Mouse (Mus musculus): Measurements from ENCODE around the gene Slc47a2. TPM values are rescaled to one million over a fixed set of nuclear protein-coding genes. Genes with fewer than 3 reads are reported as not detected.

Gene Slc47a2
- not detected in 2 replicates for polyA plus RNA-seq (2015; fragmentation: Nextera tagmentation; extraction: Ambion mirVana)

DNA sequence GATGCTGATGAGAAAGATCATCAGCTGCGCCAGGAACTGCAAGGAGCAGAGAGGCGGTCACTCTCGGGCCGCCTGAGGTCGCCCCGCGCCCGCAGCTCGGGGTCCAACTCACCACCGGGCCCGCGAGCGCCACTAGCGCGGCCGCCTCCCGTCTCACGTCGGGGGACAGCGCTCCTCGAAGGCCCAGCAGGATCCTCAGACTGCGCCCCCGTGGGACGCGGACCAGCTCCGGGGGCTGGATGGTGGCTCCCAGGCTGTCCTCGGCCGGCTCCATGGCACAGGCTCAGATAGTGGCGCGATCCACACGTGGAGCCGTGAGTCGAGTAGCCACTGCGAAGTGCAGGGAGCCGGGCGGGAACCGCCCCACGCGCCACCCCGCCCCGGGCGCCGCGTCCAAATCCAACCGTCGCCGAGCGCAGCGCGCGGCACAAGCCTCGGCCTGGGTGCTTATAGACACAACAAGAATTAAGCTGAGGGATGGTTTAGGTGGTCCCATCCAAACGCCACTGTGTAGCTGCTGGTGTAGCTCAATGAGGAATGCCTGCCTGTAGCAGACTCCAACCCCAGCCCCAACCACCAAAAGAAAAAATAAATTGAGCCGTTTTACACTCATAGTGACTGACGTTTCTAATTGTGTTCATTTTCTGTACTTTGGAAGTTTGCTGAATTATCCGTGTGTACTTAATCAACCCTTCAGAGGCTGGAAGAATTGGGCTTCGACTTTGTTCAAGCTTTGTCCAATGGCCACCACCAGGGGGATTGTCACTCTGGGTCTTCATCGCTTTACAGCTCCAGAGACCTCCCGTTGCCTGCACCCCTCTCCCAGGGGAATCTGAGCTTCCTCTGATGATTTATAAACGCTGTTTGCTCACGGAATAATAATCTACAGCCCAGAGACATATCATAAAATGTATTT, at the start of gene Slc47a2:
Slc47a2 (minus strand) TSS at position 356 of the 916 bp plus-strand sequence.
- no peak within 1 kb of the TSS for H3K27ac ChIP-seq
- peaks cover 56% of the 10 kb centered on the region for H3K27me3 ChIP-seq
- 3% methylated on average over 61 of the region's 61 CpGs for WGBS
- H3K9me3 ChIP-seq: no peaks in the 10 kb centered on the region
- peak within 1 kb of the TSS; percentile 39 for H3K4me3 ChIP-seq (replicated peaks)
- no peak for ATAC-seq
- H3K9ac ChIP-seq (replicated peaks): peak within 1 kb of the TSS; percentile 54
- no peaks in the 10 kb centered on the region for H3K36me3 ChIP-seq
- peaks cover 11% of the 10 kb centered on the region for H3K4me1 ChIP-seq (replicated peaks)
- H3K4me2 ChIP-seq (replicated peaks): peak within 1 kb of the TSS; percentile 66

DNA sequence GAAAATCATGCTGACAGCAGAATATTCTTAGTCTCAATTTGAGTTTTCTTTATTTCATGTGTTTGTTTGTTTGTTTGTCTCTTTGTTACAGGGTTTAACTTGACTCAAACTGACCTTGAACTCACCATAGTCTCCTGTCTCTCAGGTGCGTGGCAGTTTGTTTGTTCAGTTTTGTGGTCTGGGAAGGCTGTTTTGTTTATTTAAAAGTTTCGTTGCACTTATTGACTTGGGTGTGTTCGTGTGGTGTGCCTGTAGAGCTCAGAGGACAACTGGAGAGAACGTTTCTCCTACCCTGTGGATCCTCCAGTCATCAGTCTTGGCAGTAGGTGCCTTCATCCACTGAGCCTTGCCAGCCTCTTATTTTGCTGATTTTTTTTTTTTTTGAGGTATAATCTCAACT, 46.3 kb upstream of the Slc47a2 start:
- no peak for ATAC-seq
- 81% methylated on average over 4 of the region's 4 CpGs for WGBS
- Histone ChIP-seq H3K36me3 (no peaks in the 10 kb centered on the region), H3K4me3 (replicated peaks) (no peak overlapping the region), H3K9me3 (peaks cover 5% of the 10 kb centered on the region), H3K4me1 (replicated peaks) (no peaks in the 10 kb centered on the region), H3K27me3 (no peaks in the 10 kb centered on the region), H3K4me2 (replicated peaks) (no peak overlapping the region), H3K9ac (replicated peaks) (no peak overlapping the region), H3K27ac (no peak overlapping the region)

DNA sequence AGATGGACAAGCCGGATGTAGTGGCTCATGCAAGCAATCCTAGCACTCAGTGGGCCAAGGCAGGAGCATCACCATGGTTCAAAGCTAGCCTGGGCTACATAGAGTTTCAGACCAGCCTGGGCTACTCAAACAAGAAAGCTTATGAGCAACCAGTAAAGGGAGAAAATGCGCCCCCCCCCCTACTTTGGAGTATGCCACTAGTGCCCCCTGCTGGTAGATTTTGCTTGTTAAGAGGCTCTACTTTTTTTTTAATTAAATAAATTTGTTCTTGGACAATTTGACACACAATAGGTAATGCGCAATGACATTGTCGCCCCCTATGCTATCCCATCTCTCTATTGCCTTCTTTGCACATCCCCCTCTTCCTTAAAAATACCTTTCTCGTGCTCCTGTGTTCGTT, 45.4 kb upstream of the Slc47a2 start:
- Histone ChIP-seq H3K4me2 (replicated peaks) (no peak overlapping the region), H3K9me3 (peaks cover 5% of the 10 kb centered on the region), H3K4me1 (replicated peaks) (no peaks in the 10 kb centered on the region), H3K27ac (no peak overlapping the region), H3K27me3 (no peaks in the 10 kb centered on the region), H3K4me3 (replicated peaks) (no peak overlapping the region), H3K9ac (replicated peaks) (no peak overlapping the region), H3K36me3 (no peaks in the 10 kb centered on the region)
- no peak for ATAC-seq
- 66% methylated on average over 6 of the region's 6 CpGs for WGBS

DNA sequence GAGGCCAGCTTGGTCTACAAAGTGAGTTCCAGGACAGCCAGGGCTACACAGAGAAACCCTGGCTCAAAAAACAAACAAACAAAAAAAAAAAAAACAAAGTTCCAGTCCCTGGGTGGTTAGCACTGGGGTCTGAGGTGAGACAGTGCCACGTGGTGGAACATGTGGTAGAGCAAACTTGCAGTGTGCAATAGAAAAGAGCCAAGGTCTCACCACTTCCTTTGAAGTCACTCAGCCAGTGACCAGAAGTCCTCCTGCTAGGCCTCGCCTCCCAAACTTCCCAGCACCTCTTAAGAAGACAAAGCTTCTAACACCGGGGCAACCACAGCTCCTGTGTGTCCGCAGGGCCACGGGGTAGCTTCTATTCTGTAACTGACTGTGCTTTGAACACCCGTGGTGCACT, 44.6 kb upstream of the Slc47a2 start:
- H3K36me3 ChIP-seq: no peaks in the 10 kb centered on the region
- 73% methylated on average over 6 of the region's 6 CpGs for WGBS

DNA sequence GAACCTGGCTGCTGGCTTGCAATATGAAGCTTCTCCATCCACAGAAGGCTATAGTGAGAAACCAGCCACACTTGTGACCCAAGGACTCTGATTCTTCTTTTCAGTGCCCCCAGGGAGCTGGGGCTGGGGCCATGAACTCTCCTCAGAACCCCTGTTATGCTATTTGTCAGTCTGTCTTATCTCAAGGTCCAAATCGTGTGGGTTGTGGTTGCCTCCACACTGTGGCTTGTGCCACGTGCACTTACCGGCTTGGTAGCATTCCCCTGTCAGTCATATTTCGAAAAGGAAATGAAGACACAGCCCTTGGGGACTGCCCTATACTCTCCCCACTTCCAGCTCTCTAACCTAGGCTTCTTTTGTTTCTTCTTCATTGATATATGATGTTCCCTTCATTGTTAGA, 43.1 kb upstream of the Slc47a2 start:
- Histone ChIP-seq H3K27me3 (no peaks in the 10 kb centered on the region), H3K4me3 (replicated peaks) (no peak overlapping the region), H3K9ac (replicated peaks) (no peak overlapping the region), H3K4me1 (replicated peaks) (no peaks in the 10 kb centered on the region), H3K4me2 (replicated peaks) (no peak overlapping the region), H3K27ac (no peak overlapping the region), H3K36me3 (no peaks in the 10 kb centered on the region), H3K9me3 (no peaks in the 10 kb centered on the region)
- no peak for ATAC-seq
- 89% methylated on average over 4 of the region's 4 CpGs for WGBS

More for the DNA sequence above, 44.6 kb upstream of the Slc47a2 start:
- ATAC-seq: no peak
- no peak overlapping the region for H3K4me2 ChIP-seq (replicated peaks)
- H3K4me3 ChIP-seq (replicated peaks): no peak overlapping the region
- no peaks in the 10 kb centered on the region for H3K4me1 ChIP-seq (replicated peaks)
- no peak overlapping the region for H3K27ac ChIP-seq
- H3K9ac ChIP-seq (replicated peaks): no peak overlapping the region
- H3K27me3 ChIP-seq: no peaks in the 10 kb centered on the region
- peaks cover 5% of the 10 kb centered on the region for H3K9me3 ChIP-seq

DNA sequence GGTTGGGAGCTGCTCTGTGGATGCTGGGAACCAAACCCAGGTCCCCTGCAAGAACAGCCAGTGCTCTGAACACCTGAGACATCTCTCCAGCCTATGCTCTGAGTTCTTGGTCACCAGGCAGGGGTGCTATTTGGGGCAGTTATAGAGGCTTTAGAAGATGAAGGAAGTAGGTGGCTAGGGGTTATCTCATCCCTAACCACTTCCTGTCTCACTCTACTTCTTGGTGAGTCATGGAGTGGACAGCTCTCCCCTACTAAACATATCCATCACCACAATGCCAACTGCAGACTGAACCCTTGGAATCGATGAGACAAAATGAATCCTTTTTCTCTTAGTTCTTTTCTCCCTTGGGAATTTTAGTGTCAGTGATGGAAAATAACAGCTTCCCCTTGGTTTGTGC, 38.6 kb upstream of the Slc47a2 start:
- Histone ChIP-seq H3K4me3 (replicated peaks) (no peak overlapping the region), H3K4me1 (replicated peaks) (peaks cover 5% of the 10 kb centered on the region)
- 92% methylated on average over 1 of the region's 1 CpGs for WGBS

DNA sequence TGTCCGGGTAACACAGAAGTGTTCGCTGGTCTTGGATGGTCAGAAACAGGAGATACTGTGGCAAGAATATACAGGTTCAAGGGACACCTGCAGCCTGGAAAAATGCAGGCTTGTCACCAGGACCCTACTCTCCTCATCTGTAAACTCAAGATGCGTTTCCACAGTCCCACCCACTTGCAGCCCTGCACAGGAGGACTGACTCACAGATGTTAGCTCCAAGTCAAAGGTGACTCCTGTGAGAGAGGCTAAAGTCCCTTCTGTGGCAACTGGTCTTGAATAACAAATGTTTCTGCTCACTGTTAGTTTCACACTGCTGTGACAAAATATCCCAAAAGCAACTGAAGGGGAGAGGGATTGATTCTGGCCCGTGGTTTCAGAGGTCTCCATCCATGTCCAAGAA, 36.0 kb upstream of the Slc47a2 start:
- Histone ChIP-seq H3K36me3 (no peaks in the 10 kb centered on the region), H3K4me2 (replicated peaks) (no peak overlapping the region), H3K4me1 (replicated peaks) (peaks cover 5% of the 10 kb centered on the region), H3K4me3 (replicated peaks) (no peak overlapping the region), H3K27me3 (peaks cover 45% of the 10 kb centered on the region), H3K27ac (no peak overlapping the region), H3K9me3 (no peaks in the 10 kb centered on the region), H3K9ac (replicated peaks) (no peak overlapping the region)
- ATAC-seq: no peak
- WGBS: 85% methylated on average over 4 of the region's 4 CpGs

More for the DNA sequence above, 38.6 kb upstream of the Slc47a2 start:
- H3K27me3 ChIP-seq: peaks cover 38% of the 10 kb centered on the region
- no peak overlapping the region for H3K27ac ChIP-seq
- H3K9ac ChIP-seq (replicated peaks): no peak overlapping the region
- no peaks in the 10 kb centered on the region for H3K9me3 ChIP-seq
- no peak overlapping the region for H3K4me2 ChIP-seq (replicated peaks)
- ATAC-seq: no peak
- no peaks in the 10 kb centered on the region for H3K36me3 ChIP-seq

DNA sequence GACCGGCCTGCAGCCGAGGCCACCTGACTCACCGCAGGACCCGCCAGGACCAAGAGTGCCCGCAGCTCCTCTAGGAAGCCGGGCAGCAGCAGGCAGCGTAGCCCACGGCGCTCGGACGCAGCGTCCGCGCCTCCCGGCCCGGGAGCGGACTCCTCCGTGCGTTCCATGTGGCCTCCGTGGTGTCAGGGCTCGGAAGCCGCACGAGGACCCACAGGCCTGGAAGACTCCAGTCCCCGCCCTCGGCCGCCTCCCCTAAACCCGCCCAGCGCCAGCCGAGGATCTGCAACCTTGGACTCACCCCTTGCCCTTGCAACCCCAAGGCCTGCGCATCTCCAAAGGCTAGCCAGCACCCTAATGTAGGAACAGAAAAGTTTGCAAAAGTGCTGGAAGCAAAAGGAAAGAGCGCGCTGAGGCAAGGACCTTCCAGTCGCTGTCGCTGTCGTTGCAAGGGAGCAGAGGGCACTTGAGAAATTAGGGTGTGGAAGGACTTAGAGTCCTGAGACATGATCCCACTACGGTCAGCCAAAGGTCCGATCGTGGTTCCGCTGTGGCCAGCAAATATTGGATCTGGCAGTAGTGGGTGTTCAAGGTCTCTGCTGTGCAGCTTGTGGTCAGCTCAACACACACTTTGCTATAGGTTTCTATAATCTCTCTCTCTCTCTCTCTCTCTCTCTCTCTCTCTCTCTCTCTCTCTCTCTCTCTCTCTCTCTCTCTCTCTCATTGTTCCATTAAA, 35.4 kb upstream of the Slc47a2 start, which contains the start of gene Slc47a1:
Slc47a1 (minus strand) TSS at position 465 of the 733 bp plus-strand sequence.
- no peak for ATAC-seq

DNA sequence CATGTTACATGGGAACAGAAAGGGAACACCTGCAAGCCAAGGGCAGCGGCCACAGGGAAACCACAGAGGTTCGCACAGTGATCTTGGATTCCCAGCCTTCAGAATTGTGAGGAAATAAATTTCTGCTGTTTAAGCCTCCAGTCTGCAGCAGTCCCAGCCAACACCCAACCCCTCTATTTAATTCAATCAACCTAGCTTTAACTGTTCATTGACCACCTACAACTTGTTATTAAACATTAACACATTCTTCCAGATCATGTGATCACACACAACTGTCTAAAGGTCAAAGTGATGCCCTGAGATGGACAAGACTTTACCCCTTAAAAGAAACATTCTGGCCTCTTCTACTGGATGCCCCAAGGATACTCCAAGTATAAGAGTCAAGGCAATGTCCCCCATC, 26.0 kb upstream of the Slc47a2 start:
- H3K4me3 ChIP-seq (replicated peaks): no peak overlapping the region
- H3K4me1 ChIP-seq (replicated peaks): no peaks in the 10 kb centered on the region
- H3K27me3 ChIP-seq: no peaks in the 10 kb centered on the region
- no peaks in the 10 kb centered on the region for H3K9me3 ChIP-seq
- ATAC-seq: no peak
- no peak overlapping the region for H3K9ac ChIP-seq (replicated peaks)
- WGBS: 95% methylated on average over 2 of the region's 2 CpGs
- H3K4me2 ChIP-seq (replicated peaks): no peak overlapping the region
- no peaks in the 10 kb centered on the region for H3K36me3 ChIP-seq
- H3K27ac ChIP-seq: no peak overlapping the region

More for the DNA sequence above, 35.4 kb upstream of the Slc47a2 start, which contains the start of gene Slc47a1:
- Histone ChIP-seq H3K4me3 (replicated peaks) (peak within 1 kb of the TSS; percentile 15), H3K27me3 (peaks cover 45% of the 10 kb centered on the region), H3K36me3 (no peaks in the 10 kb centered on the region), H3K4me1 (replicated peaks) (peaks cover 5% of the 10 kb centered on the region), H3K9me3 (no peaks in the 10 kb centered on the region), H3K9ac (replicated peaks) (no peak within 1 kb of the TSS), H3K27ac (no peak within 1 kb of the TSS), H3K4me2 (replicated peaks) (peak within 1 kb of the TSS; percentile 47)
- 18% methylated on average over 39 of the region's 39 CpGs for WGBS

DNA sequence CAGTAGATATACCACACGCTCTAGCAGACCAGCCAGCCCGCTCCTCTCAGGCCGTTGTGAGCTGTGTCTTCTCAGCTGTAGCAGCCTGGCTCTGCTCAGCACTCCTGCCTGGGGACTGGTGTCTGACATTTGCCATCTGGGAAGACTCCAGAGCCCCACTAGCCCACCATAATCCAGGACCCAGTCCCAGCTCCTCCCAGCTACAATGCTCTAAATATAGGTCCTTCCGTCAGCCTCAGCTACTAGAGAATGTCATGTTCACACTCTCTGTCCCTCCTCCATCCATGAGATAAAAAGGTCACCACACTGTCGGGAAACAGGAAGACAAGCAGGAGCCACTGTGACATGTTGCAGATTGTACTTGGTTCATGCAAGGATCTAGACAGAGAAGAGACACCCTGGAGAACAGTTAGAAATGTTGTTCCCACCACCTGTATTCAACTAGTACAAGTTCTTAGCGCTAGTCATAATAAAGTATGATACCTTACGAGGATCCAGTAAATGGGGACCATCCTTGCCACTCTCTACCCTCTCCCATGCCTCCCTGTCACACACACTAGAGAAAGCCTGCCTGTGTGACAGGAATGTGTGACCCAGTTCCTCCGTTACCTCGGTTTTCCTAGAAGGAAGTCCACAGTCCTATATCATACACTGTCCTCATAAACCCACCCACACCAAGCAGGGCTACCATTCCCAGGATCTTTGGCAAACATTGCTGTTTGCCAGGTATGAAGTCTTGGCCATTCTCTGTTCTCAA, 24.0 kb upstream of the Slc47a2 start:
- H3K9ac ChIP-seq (replicated peaks): no peak overlapping the region
- no peaks in the 10 kb centered on the region for H3K4me1 ChIP-seq (replicated peaks)
- H3K27ac ChIP-seq: no peak overlapping the region
- no peaks in the 10 kb centered on the region for H3K36me3 ChIP-seq
- H3K4me3 ChIP-seq (replicated peaks): no peak overlapping the region
- no peak overlapping the region for H3K4me2 ChIP-seq (replicated peaks)
- 87% methylated on average over 9 of the region's 9 CpGs for WGBS
- no peak for ATAC-seq
- H3K9me3 ChIP-seq: no peaks in the 10 kb centered on the region
- H3K27me3 ChIP-seq: no peaks in the 10 kb centered on the region

DNA sequence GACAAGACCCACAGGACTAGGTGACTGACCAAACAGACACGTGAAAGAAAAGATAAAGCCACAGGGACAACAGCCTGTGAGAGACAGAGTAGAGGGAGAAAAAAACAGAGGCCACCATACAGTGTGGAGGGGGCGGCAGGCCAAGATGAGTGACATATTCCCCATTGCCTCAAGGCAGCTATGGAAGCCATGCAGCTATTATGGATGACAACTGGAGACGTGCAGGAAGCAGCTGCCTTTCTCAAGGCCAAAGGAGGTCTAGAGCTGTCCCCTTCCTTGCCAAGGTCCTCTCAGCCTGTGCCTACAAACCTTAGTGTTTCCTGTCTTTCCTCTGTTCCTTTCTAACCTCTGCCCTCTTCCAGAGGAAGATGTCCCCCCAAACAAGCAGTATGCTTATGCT, 23.3 kb upstream of the Slc47a2 start:
- H3K27ac ChIP-seq: no peak overlapping the region
- no peaks in the 10 kb centered on the region for H3K9me3 ChIP-seq
- H3K4me2 ChIP-seq (replicated peaks): no peak overlapping the region
- H3K4me1 ChIP-seq (replicated peaks): no peaks in the 10 kb centered on the region
- 80% methylated on average over 3 of the region's 3 CpGs for WGBS
- no peak for ATAC-seq
- H3K27me3 ChIP-seq: no peaks in the 10 kb centered on the region
- H3K36me3 ChIP-seq: no peaks in the 10 kb centered on the region
- H3K9ac ChIP-seq (replicated peaks): no peak overlapping the region; the same call in 1 of the 2 replicates
- H3K4me3 ChIP-seq (replicated peaks): no peak overlapping the region

Data from midbrain, embryonic 13.5 days (tissue).